Mouse (Mus musculus) mesoderm, embryonic 11.5 days (tissue): Measurements from ENCODE around the gene Rubcnl.

ENCODE experiments used
- DNase-seq: peaks from one replicate; pipeline ENCODE4 v3.0.0-alpha.2; 2012; ENCODE audit warnings: low read depth, low spot score

The Rubcnl gene

GRCm38 (mm10) chr14:75015856-75016714, at the start of gene Rubcnl:
TSS of gene Rubcnl (plus strand) at chr14:75016027.
- peak; percentile 86 for DNase-seq

GRCm38 (mm10) chr14:74972216-74972615, 43.6 kb upstream of the Rubcnl start:
- DNase-seq: no peak

GRCm38 (mm10) chr14:74972687-74973086, 43.1 kb upstream of the Rubcnl start:
- no peak for DNase-seq

DNA sequence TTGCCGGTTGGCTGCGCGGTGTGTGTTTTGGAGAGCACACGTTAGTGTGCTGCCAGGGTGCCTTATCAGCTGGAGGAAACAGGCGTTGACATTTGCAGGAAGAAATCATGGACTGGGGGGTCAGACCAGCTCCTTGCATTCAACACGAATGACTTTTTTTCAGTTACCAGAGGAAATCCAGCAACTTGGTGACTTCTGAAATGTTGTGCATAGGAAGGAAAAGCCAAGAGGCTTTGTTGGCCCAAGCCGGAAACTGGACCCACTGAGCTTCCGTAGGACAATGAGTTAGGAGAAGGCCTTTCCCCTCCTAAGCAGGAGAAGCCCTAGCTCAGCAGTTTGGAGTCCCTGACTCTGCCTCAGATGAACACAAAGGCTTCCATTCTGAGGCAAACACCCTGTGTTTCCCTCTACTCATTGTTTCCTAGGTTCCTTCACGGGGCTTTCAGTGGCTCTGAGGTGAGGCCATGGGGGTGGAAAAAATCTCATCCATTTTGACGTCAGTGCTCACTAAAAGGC, 41.6 kb upstream of the Rubcnl start:
- DNase-seq: no peak

DNA sequence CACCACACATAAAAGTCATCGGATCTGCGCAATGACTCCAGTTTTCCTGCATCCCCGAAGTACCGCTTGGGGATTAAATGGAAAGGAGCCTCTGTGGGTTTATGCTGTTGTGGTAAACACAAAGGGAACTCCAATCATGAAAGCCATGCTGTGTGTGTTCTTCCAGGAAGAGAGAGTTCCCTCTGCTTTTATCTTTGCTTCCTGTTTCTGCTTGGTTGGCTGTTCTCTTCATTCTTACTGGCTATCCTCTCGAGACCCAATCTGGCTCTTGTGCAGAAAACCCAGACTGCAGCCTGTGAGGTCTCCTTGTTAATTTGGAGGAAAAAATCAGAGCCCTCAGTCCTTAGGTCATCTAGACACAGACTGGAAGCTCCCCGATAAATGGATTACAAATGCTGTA, 38.9 kb upstream of the Rubcnl start:
- no peak for DNase-seq

GRCm38 (mm10) chr14:74981016-74981415, 34.8 kb upstream of the Rubcnl start:
- peak; percentile 63 for DNase-seq

- no peak for DNase-seq
These were observed 32.7 kb upstream of the Rubcnl start for GRCm38 (mm10) chr14:74983079-74983478.

DNA sequence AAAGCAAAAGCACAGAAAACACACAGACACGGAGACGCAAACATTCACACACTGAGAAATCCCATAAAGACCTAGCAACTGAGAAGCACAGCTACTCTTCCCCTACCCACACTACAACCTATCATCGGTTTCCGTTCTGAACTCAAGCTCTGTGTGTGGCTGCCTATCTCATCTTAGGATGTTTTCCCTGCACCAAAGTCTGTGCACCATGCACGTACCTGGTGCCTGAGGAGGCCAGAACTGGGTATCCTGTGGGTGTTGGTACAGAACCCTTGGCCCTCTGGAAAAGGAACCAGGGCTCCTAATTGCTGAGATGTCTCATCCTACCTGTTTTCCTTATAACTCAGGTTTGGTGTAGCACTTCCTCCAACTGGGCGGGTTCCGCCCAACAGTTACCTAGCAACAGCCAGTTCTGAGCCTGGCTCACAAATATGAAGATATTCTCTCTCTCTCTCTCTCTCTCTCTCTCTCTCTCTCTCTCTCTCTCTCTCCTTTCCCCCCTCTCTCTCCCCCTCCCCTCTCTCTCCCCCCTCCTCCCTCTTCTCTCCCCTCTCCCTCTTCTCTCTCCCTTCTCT, 30.9 kb upstream of the Rubcnl start:
- DNase-seq: no peak

DNA sequence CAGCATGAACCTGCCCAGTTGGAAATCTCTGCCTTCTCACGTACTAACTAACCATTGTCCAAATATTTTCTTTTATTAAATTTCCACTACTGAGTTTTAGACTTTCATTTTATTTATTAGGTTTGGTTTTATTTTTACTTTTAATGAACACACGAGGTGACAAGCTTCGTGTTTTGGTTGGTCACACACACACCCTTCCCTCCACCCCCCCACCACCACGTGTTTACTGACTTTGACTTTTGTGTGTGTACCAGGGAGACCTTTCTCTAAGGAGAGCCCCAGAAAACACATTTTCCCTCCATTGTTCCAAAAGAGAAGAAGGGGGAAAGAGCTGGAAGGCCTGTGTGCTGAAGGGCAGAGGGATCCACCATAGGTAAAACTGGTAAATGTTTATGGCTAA, 30.2 kb upstream of the Rubcnl start:
- no peak for DNase-seq

- DNase-seq: no peak
These were observed 29.3 kb upstream of the Rubcnl start for GRCm38 (mm10) chr14:74986527-74986926.

DNA sequence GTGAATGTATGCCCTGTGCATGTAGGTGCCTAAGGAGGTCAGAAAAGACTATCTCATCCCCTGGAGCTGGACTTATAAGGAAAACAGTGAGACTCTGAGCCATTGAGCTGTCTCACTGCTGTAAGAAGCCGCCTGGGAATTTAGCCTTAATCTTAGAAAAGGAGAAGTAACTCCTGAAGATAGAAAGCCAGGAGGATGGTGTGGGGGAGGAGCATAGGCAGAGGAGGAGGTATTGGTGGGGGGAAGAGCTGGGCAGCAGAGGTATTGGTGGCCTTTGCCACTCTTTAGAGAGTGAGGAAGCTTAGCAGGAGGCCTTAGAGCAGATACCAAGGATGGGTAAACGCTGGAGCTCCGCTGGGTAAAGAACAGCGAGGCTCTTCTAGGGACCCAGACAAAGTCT, 26.5 kb upstream of the Rubcnl start:
- no peak for DNase-seq

GRCm38 (mm10) chr14:74989909-74990308, 25.9 kb upstream of the Rubcnl start:
- DNase-seq: no peak

GRCm38 (mm10) chr14:74990504-74990903, 25.3 kb upstream of the Rubcnl start:
- DNase-seq: peak; percentile 82

DNA sequence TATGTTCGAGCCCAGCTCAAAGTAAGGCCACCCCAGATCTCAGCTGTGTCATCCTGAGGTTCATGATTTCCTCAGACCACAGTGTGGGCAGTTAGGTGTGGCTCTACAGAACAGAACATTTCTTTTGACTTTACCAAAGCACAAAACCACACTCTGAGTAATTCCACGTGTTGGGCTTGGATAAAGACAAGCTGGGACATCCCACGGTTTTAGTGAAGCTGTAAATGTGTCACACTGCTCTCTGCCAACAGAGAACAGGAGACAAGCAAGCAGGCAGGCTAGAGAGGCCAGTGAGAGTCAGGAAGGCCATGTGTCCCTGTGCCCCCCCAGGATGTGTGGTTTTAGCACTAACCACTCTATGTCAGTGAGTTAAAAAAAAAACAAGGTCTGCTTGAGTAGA, 19.3 kb upstream of the Rubcnl start:
- no peak for DNase-seq

DNA sequence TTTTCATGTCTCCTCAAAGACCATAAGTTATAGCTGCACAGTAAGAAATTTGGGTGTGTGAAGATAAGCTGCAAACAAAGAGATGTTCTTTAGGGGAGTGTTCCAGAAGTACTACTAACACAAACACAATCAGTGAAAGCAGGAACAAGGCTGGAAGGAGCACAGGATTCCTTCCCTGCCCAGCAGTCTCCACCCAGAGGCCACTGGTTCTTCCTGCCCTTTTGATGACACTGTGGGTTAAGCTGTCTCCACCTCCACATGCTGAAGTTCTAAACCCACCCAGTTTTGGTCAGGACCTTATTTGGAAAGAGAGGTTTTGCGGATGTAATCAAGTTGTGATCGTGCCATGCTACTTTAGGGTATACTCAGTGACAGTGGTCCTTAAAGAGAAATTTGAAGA, 18.8 kb upstream of the Rubcnl start:
- no peak for DNase-seq

DNA sequence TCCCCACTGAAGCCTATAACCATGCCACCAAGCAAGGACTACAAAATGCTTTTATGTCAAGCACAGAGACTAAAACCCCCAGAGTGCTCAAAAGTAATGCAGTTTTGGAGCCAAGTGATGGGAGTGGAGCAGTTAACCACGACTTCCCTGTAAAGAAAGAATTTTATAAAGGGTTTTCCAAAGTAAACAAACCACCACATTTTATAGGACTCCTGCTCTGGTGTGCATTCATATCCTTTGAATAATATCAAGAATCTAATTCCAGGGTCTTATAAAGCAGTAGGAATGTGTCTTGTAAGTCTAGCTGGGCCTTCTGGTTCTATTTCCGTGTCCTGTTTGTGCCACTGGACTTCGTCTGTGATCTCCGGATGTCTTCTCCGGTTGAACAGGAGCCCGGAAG, 14.5 kb upstream of the Rubcnl start:
- DNase-seq: no peak

DNA sequence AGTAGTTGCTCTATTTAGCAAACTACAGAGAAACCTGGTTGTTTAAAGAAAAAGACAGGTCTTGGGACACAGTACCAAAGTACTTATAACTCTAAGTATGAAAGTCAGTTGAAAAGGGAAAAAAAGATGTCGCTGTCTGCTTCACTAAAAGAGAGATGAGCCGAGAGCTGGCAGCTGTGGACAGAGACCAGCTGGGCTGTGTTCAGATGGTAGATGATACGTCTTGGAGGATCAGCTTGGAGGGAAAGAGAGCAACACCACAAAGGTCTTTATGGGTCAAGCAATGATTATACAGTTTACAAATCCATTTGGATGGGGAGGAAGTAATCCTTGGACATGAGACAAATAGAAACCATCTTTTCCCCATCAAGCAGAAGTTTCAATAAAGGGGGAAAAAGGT, 12.5 kb upstream of the Rubcnl start:
- no peak for DNase-seq

DNA sequence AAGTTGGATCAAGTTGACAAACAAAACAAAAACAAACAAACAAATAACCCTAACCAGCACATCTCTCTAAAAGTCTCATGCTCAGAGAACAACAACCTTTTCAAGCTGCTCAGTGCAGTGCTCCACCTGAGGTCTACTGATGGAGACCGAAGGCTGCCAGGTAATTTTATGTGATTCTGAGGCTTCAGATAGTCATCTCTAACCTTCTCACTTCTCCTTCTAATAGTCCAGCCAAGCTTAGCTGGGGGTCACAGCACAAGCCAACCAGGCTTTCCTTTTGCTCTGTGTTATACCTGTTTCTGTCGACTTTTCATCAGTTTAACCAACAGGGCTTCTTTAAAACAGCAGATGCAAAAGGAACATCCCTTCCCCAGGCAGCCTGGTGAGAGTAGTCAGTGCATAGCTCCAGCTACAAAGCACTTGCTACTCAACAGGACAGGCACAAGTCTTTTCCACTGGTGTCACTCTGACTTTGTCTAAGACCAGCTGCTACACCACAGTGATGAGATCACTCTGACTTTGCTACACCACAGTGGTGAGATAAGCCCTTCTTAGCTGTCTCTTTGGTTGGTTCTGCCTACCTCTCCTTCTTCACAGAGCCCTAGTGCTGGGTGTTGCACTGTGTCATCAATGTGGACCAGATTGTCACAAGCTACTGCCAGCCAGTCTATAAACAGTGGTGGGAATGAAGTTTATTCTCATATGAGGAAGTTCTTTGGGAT, 10.2 kb upstream of the Rubcnl start:
- no peak for DNase-seq

DNA sequence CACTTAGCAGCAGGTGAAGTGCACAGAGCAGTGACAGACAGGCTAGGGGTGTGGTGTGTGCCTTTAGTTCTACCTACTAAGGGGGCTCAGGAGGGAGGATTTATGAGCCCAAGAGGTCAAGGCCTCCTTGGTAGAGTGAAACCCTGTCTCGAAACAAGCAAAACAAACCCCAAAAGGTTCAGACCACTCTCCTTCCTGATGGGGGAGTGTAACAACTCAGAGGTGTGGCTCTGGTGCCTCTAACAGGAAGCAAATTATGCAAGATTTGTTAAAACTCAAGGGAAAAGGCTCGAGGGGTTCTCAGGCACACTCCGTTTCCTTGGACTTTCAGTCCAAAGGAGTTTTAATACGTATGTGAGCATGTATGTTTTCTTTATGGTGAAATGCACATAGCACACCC, 5.5 kb upstream of the Rubcnl start:
- no peak for DNase-seq

DNA sequence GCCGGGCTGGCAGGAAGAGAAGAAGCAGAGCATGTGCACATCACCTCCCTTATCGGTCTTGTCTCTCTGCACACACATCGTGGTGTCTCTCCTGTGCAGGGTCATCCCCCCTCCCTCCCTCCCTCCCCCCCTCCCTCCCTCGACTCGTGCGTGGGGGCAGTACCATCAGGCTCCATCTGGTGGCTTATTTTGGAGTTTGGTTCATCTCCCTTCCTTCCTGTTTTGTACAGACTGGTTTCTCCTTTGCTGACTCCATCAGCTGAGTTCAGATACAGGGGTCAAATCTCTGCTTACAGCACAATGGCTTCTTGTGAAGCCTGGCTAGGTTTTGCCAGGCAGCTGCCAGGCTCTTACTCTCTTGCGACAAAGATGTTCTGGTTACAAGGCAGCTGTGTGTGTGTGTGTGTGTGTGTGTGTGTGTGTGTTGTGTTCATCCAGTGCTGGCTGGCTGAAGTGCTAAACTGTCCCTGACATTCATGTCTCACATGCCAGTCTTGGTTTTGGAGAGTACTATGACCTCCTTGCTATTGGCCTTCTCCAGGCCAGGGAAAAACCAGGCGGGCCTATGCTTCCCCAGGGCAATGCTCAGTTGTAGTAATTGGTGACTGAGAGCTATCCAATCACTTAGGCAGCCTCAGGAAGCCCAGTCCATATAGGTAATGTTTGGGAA, 4.7 kb upstream of the Rubcnl start:
- no peak for DNase-seq

DNA sequence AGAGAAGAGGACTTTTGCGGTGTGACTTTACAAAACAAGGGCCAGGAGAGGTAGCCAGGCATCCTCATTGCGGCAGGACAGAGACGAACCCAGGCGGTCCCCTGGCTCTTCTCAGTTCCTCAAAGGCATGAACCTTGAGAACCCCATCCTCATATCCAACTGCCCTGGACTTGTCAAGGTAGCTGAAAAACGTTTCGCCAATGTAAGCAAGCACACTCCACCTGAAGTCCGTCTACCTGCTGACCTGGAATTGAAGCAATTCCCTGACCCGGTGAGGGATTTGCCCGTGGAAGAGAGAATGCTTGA, 841 bp downstream of the Rubcnl start:
- DNase-seq: no peak

GRCm38 (mm10) chr14:75017277-75017676, 1.4 kb downstream of the Rubcnl start:
- no peak for DNase-seq
